Mouse (Mus musculus) MEL (cell line): ENCODE data around the gene Synrg. TPM values are rescaled to one million over a fixed set of nuclear protein-coding genes. Genes with fewer than 3 reads are reported as not detected.

ENCODE experiments used
- DNase-seq: peaks from one replicate; pipeline ENCODE4 v3.0.0; 2011; ENCODE audit warnings: low read depth, low spot score
- H3K27ac ChIP-seq: 2 replicates; pipeline ENCODE4 v1.5.1; 2012; ENCODE audit warnings: low read depth, mild to moderate bottlenecking, control low read depth, low read length, moderate library complexity; ENCODE audit not compliant: control insufficient read depth
- H3K27me3 ChIP-seq, 2 experiments: fragments of 150-350 bp in 1 of 2; sonication (generic) in 1 of 2; 2 replicates each; pipeline ENCODE4 v1.6.1; 2012; ENCODE audit warnings: low read length in 2 of 2, mild to moderate bottlenecking in 2 of 2, improper control_type of control experiment in 1 of 2, moderate library complexity in 1 of 2; ENCODE audit not compliant: insufficient read depth in 2 of 2, control insufficient read depth in 1 of 2
- H3K36me3 ChIP-seq, 2 experiments: 2 replicates each; pipeline ENCODE4 v1.6.1; 2012 to 2014; ENCODE audit warnings: low read length in 2 of 2, improper control_type of control experiment in 1 of 2, inconsistent platforms in 1 of 2, mild to moderate bottlenecking in 1 of 2; ENCODE audit not compliant: insufficient read depth in 2 of 2, control insufficient read depth in 1 of 2
- H3K4me1 ChIP-seq, 2 experiments: fragments of 150-350 bp in 1 of 2; sonication (generic) in 1 of 2; 2 replicates each; pipeline ENCODE4 v1.6.1; 2012; ENCODE audit warnings: low read length in 2 of 2, improper control_type of control experiment in 1 of 2, mild to moderate bottlenecking in 1 of 2; ENCODE audit not compliant: insufficient read depth in 2 of 2, control insufficient read depth in 1 of 2
- H3K4me3 ChIP-seq, 2 experiments: fragments of 150-350 bp in 1 of 2; sonication (generic) in 1 of 2; 2 replicates each; pipeline ENCODE4 v1.5.1; 2012; ENCODE audit warnings: low read depth in 2 of 2, low read length in 2 of 2, mild to moderate bottlenecking in 2 of 2, moderate library complexity in 2 of 2, control low read depth in 1 of 2, improper control_type of control experiment in 1 of 2; ENCODE audit not compliant: control insufficient read depth in 1 of 2, insufficient read depth in 1 of 2
- H3K79me2 ChIP-seq: 2 replicates; pipeline ENCODE4 v1.6.1; 2012; ENCODE audit warnings: mild to moderate bottlenecking, low read length, moderate library complexity; ENCODE audit not compliant: control insufficient read depth, poor library complexity, insufficient read depth
- H3K9ac ChIP-seq: 2 replicates; pipeline ENCODE4 v1.6.1; 2012; ENCODE audit warnings: low read depth, mild to moderate bottlenecking, control low read depth, low read length, moderate library complexity; ENCODE audit not compliant: control insufficient read depth, poor library complexity, severe bottlenecking
- H3K9me3 ChIP-seq: fragments of 150-350 bp; sonication (generic); replicated peaks from 2 replicates; pipeline ENCODE4 v1.6.1; 2012; ENCODE audit warnings: mild to moderate bottlenecking, low read length, improper control_type of control experiment, moderate library complexity; ENCODE audit not compliant: insufficient read depth
- BHLHE40 ChIP-seq: IDR thresholded peaks from 2 replicates; pipeline ENCODE4 v1.6.1; 2012; ENCODE audit warnings: low read depth, mild to moderate bottlenecking, inconsistent platforms, low read length, improper control_type of control experiment, borderline replicate concordance
- CHD1 ChIP-seq: IDR thresholded peaks from 2 replicates; pipeline ENCODE4 v1.6.1; 2012; ENCODE audit warnings: low read depth, mild to moderate bottlenecking, inconsistent platforms, low read length, improper control_type of control experiment
- ELF1 ChIP-seq: IDR thresholded peaks from 2 replicates; pipeline ENCODE4 v1.6.1; 2014; ENCODE audit warnings: low read depth, mild to moderate bottlenecking, inconsistent platforms, low read length, improper control_type of control experiment, moderate library complexity
- EP300 ChIP-seq, 2 experiments: IDR thresholded peaks; 2 replicates each; pipeline ENCODE4 v1.6.1; 2011; ENCODE audit warnings: improper control_type of control experiment in 2 of 2, low read length in 2 of 2, low read depth in 1 of 2, mild to moderate bottlenecking in 1 of 2
- ETS1 ChIP-seq: IDR thresholded peaks from 2 replicates; pipeline ENCODE4 v1.6.1; 2012; ENCODE audit warnings: low read depth, mild to moderate bottlenecking, inconsistent platforms, low read length, improper control_type of control experiment, moderate library complexity
- HCFC1 ChIP-seq: IDR thresholded peaks from 2 replicates; pipeline ENCODE4 v1.6.1; 2012; ENCODE audit warnings: low read depth, mild to moderate bottlenecking, inconsistent platforms, low read length, improper control_type of control experiment, moderate library complexity
- JUND ChIP-seq: IDR thresholded peaks from 2 replicates; pipeline ENCODE4 v1.6.1; 2011; ENCODE audit warnings: low read depth, mild to moderate bottlenecking, improper control_type of control experiment, low read length
- KAT2A ChIP-seq: conservative IDR thresholded peaks from 2 replicates; pipeline ENCODE4 v1.6.1; 2012; ENCODE audit warnings: low read depth, low read length, improper control_type of control experiment, inconsistent platforms
- MYB ChIP-seq: IDR thresholded peaks from 2 replicates; pipeline ENCODE4 v1.6.1; 2011; ENCODE audit warnings: mild to moderate bottlenecking, low read depth, low read length, improper control_type of control experiment
- POLR2AphosphoS2 ChIP-seq: IDR thresholded peaks from 2 replicates; pipeline ENCODE4 v1.6.1; 2011; ENCODE audit warnings: low read length, improper control_type of control experiment
- RAD21 ChIP-seq: IDR thresholded peaks from 2 replicates; pipeline ENCODE4 v1.6.1; 2011; ENCODE audit warnings: mild to moderate bottlenecking, low read depth, low read length, improper control_type of control experiment
- RCOR1 ChIP-seq: IDR thresholded peaks from 2 replicates; pipeline ENCODE4 v1.6.1; 2012; ENCODE audit warnings: low read depth, mild to moderate bottlenecking, inconsistent platforms, low read length, improper control_type of control experiment
- USF2 ChIP-seq, 2 experiments: IDR thresholded peaks; 2 replicates each; pipeline ENCODE4 v1.6.1; 2011 to 2012; ENCODE audit warnings: improper control_type of control experiment in 2 of 2, low read length in 2 of 2, borderline replicate concordance in 1 of 2, inconsistent platforms in 1 of 2, low read depth in 1 of 2, mild to moderate bottlenecking in 1 of 2; ENCODE audit not compliant: insufficient read depth in 1 of 2
- polyA plus RNA-seq, 2 experiments: library from polyadenylated mRNA; stranded (reverse) in 1 of 2; unstranded in 1 of 2; fragments of >175 nt in 1 of 2; fragments of >200 nt in 1 of 2; gene quantifications; 2 replicates each; pipeline versions ENCODE4 v1.2.1 to v1.2.4; 2012; ENCODE audit warnings: low replicate concordance in 2 of 2, low read depth in 1 of 2; ENCODE audit not compliant: insufficient read length in 2 of 2, insufficient read depth in 1 of 2, missing spikeins in 1 of 2
- total RNA-seq: library from RNA; depleted of rRNA; stranded (reverse); fragments of 300-350 nt; gene quantifications from 2 replicates; pipeline ENCODE4 v1.2.3, GENCODE M21; 2012

Synrg gene
- total and polyA plus RNA-seq, 3 experiments = 24.7 to 75.3 (median 26.4) TPM

GRCm38 (mm10) chr11:84033671-84034070, 69.4 kb downstream of the Synrg start:
- H3K9me3 ChIP-seq = no peaks in the 10 kb centered on the region
- H3K27ac ChIP-seq = no peak overlapping the region
- H3K4me3 ChIP-seq = no peak overlapping the region
- H3K4me1 ChIP-seq = no peaks in the 10 kb centered on the region
- no peaks in the 10 kb centered on the region for H3K79me2 ChIP-seq
- peaks cover 0 to 4% of the 10 kb centered on the region in 2 experiments; a peak in 2 of 4 replicates for H3K36me3 ChIP-seq
- H3K27me3 ChIP-seq = no peaks in the 10 kb centered on the region
- no peak overlapping the region for H3K9ac ChIP-seq
- DNase-seq = no peak
- TF ChIP-seq HCFC1 = no peak
- TF ChIP-seq KAT2A = no peak
- TF ChIP-seq JUND = no peak
- TF ChIP-seq EP300 (IDR thresholded peaks at IDR 0.05; ENCODE audit: low read depth in 1 of 2, low read length in 2 of 2) = no peak
- TF ChIP-seq RAD21 = no peak
- TF ChIP-seq USF2 (IDR thresholded peaks at IDR 0.05; ENCODE audit: borderline replicate concordance in 1 of 2, insufficient read depth in 1 of 2, low read depth in 1 of 2, low read length in 2 of 2) = no peak
- no peak for TF ChIP-seq BHLHE40
- TF ChIP-seq CHD1 = no peak

DNA sequence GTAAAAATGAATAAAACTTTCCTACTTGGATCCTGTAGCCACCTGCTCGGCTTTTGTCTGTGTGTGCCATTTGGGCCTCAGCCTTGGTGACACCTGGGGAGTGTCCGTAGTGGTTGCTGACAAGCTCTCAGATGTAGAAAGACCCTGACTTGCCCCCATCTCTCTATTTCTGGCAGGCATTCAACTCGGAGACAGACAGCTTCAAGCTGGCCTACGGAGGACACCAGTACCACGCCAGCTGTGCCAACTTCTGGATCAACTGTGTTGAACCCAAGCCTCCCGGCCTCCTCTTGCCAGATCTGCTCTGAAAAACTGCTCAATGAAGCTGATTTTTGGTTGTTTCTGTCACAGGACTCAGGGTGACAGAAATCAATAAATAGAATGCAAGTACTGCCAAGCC, 76.4 kb downstream of the Synrg start:
- Histone ChIP-seq H3K36me3 (peaks cover 0 to 2% of the 10 kb centered on the region in 2 experiments; a peak in 2 of 4 replicates), H3K4me3 (no peak overlapping the region), H3K27me3 (no peaks in the 10 kb centered on the region)

GRCm38 (mm10) chr11:84042808-84043762, 78.9 kb downstream of the Synrg start:
- Histone ChIP-seq H3K9me3 (no peaks in the 10 kb centered on the region), H3K9ac (no peak overlapping the region), H3K36me3 (peaks cover 0 to 2% of the 10 kb centered on the region in 2 experiments; a peak in 2 of 4 replicates), H3K4me1 (no peaks in the 10 kb centered on the region), H3K27me3 (no peaks in the 10 kb centered on the region), H3K4me3 (no peak overlapping the region), H3K27ac (no peak overlapping the region), H3K79me2 (no peaks in the 10 kb centered on the region)
- peak; percentile 37; the same call in 1 of the 2 replicates for TF ChIP-seq POLR2AphosphoS2
- no peak for TF ChIP-seq ETS1
- DNase-seq = no peak

More for the DNA sequence above, 76.4 kb downstream of the Synrg start:
- no peak overlapping the region for H3K9ac ChIP-seq
- no peak overlapping the region for H3K27ac ChIP-seq
- H3K4me1 ChIP-seq = no peaks in the 10 kb centered on the region
- no peak for DNase-seq
- TF ChIP-seq ELF1 (no peak), MYB (no peak), RCOR1 (no peak)
- TF ChIP-seq, all 39 proteins: peak for 0
- no peaks in the 10 kb centered on the region for H3K79me2 ChIP-seq
- H3K9me3 ChIP-seq = no peaks in the 10 kb centered on the region
